In the genomic region with DNA sequence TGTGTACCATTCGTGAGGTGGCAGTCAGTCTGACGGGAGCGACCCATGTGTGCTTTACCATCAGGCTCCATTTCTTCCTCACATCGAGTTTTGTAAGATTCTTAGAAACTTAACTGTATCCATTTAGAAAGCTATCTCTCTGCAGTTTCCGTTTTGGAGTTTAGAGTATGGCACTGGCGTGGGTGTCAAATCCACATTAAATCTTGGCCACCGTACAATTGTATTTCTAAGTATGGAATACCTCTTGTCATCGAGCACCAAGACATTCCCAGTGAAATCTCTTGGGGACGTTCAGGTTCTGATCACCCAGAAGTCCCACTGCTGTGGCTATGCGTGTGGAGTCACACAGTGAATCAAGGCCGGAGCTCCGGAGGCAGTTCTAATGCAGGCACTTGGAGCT, we compare ENCODE assay signal across 25 mouse cellular contexts.
DNase-seq lines count a peak whose midpoint lies in the region; ATAC-seq lines count a peak whose summit lies in the region.
"Had no signal": no experiment of that assay in that cellular context is flagged by ENCODE, and none has a peak within 500 bp of the region (broad histone marks: within the 10 kb centered on the region; RNA-seq: fewer than 3 reads in every experiment).

No protein-coding gene starts in this region.

- no peak overlapping the region for H3K4me3 ChIP-seq in forebrain, embryonic 10.5 days
- no peak overlapping the region for H3K4me3 ChIP-seq in forebrain, embryonic 16.5 days (replicated peaks; ENCODE audit: low read length)
- no peak overlapping the region for H3K4me3 ChIP-seq in heart, embryonic 15.5 days
- H3K4me3 ChIP-seq in lung, embryonic 16.5 days (ENCODE audit: low read length), result no peak overlapping the region
- no peak overlapping the region for H3K4me3 ChIP-seq in forebrain, embryonic 14.5 days (ENCODE audit: low read depth, low read length)
- H3K4me3 ChIP-seq: embryonic facial prominence, embryonic 12.5 days; hindbrain, embryonic 12.5 days; liver, embryonic 12.5 days; myocyte; neural tube, embryonic 13.5 days had no signal

- no peak overlapping the region for H3K9ac ChIP-seq in forebrain, embryonic 16.5 days (replicated peaks; ENCODE audit: low read depth, low read length)
- no peak overlapping the region for H3K9ac ChIP-seq in heart, embryonic 15.5 days
- no peak overlapping the region for H3K9ac ChIP-seq in lung, embryonic 16.5 days (ENCODE audit: low read length)
- H3K9ac ChIP-seq in forebrain, embryonic 14.5 days (ENCODE audit: low read length), result no peak overlapping the region
- H3K9ac ChIP-seq: embryonic facial prominence, embryonic 12.5 days; hindbrain, embryonic 12.5 days; liver, embryonic 12.5 days; liver, postnatal 0 days; neural tube, embryonic 13.5 days had no signal

- ATAC-seq in forebrain, embryonic 16.5 days, result no peak
- ATAC-seq in heart, embryonic 15.5 days (replicated peaks; ENCODE audit: insufficient number of reproducible peaks, insufficient read depth, low FRiP score, low read depth), result no peak
- ATAC-seq in lung, embryonic 16.5 days (ENCODE audit: low read depth), result no peak
- no peak for ATAC-seq in forebrain, embryonic 14.5 days
- ATAC-seq: intestine, embryonic 16.5 days; liver, embryonic 12.5 days; liver, postnatal 0 days had no signal

- no peak overlapping the region for H3K4me2 ChIP-seq in forebrain, embryonic 16.5 days (ENCODE audit: low read length)
- no peak overlapping the region for H3K4me2 ChIP-seq in heart, embryonic 15.5 days
- H3K4me2 ChIP-seq in lung, embryonic 16.5 days (ENCODE audit: low read depth, low read length), result no peak overlapping the region
- H3K4me2 ChIP-seq in forebrain, embryonic 14.5 days (ENCODE audit: low read length), result no peak overlapping the region
- H3K4me2 ChIP-seq: embryonic facial prominence, embryonic 12.5 days; heart, embryonic 11.5 days; hindbrain, embryonic 12.5 days; liver, embryonic 12.5 days; neural tube, embryonic 13.5 days had no signal

- WGBS in forebrain, embryonic 10.5 days, result 92% methylated on average over 12 of the region's 12 CpGs
- WGBS in forebrain, embryonic 16.5 days, result 88% methylated on average over 12 of the region's 12 CpGs
- 77% methylated on average over 12 of the region's 12 CpGs for WGBS in heart, embryonic 15.5 days
- WGBS in lung, embryonic 16.5 days, result 75% methylated on average over 12 of the region's 12 CpGs
- 90% methylated on average over 12 of the region's 12 CpGs for WGBS in forebrain, embryonic 14.5 days

- no peaks in the 10 kb centered on the region for H3K36me3 ChIP-seq in forebrain, embryonic 10.5 days (replicated peaks)
- H3K36me3 ChIP-seq in forebrain, embryonic 16.5 days (ENCODE audit: control insufficient read depth, insufficient read depth), result no peaks in the 10 kb centered on the region
- H3K36me3 ChIP-seq in heart, embryonic 15.5 days, result no peaks in the 10 kb centered on the region
- no peaks in the 10 kb centered on the region for H3K36me3 ChIP-seq in lung, embryonic 16.5 days (ENCODE audit: control insufficient read depth, insufficient read depth, low read length)
- H3K36me3 ChIP-seq in forebrain, embryonic 14.5 days (ENCODE audit: control insufficient read depth, insufficient read depth, low read length), result no peaks in the 10 kb centered on the region
- H3K36me3 ChIP-seq: embryonic facial prominence, embryonic 12.5 days; G1E; hindbrain, embryonic 12.5 days; liver, embryonic 12.5 days; neural tube, embryonic 13.5 days had no signal

- no peaks in the 10 kb centered on the region for H3K27me3 ChIP-seq in forebrain, embryonic 10.5 days (ENCODE audit: poor library complexity, severe bottlenecking)
- no peaks in the 10 kb centered on the region for H3K27me3 ChIP-seq in forebrain, embryonic 16.5 days (replicated peaks; ENCODE audit: control insufficient read depth, insufficient read depth, low read length)
- H3K27me3 ChIP-seq in heart, embryonic 15.5 days, result no peaks in the 10 kb centered on the region
- no peaks in the 10 kb centered on the region for H3K27me3 ChIP-seq in lung, embryonic 16.5 days (ENCODE audit: control insufficient read depth, insufficient read depth, low read depth, low read length)
- no peaks in the 10 kb centered on the region for H3K27me3 ChIP-seq in forebrain, embryonic 14.5 days (replicated peaks; ENCODE audit: control insufficient read depth, insufficient read depth, low read length)
- H3K27me3 ChIP-seq: embryonic facial prominence, embryonic 12.5 days; hindbrain, embryonic 12.5 days; liver, embryonic 12.5 days; neural tube, embryonic 13.5 days had no signal

- DNase-seq in forebrain, embryonic 10.5 days (ENCODE audit: extremely low spot score, low spot score), result no peak
- DNase-seq in heart, adult 18-20 months, result no peak
- no peak for DNase-seq in lung, postnatal 4 days
- DNase-seq in forebrain, embryonic 14.5 days (ENCODE audit: low spot score), result no peak
- DNase-seq: adrenal gland, adult 8-10 months; cerebellum, adult 8-10 months; cerebellum, postnatal 25 days; gastrocnemius, postnatal 25 days; kidney, adult 9 months; layer of hippocampus, postnatal 36 days; left cerebral cortex, postnatal 4 days; liver, postnatal 0 days; thymus, postnatal 4 days had no signal

- no peaks in the 10 kb centered on the region for H3K9me3 ChIP-seq in forebrain, embryonic 10.5 days
- no peaks in the 10 kb centered on the region for H3K9me3 ChIP-seq in forebrain, embryonic 16.5 days (ENCODE audit: control insufficient read depth, low read length)
- no peaks in the 10 kb centered on the region for H3K9me3 ChIP-seq in heart, embryonic 15.5 days (replicated peaks)
- H3K9me3 ChIP-seq in lung, embryonic 16.5 days (ENCODE audit: control insufficient read depth, low read length), result no peaks in the 10 kb centered on the region
- H3K9me3 ChIP-seq in forebrain, embryonic 14.5 days (replicated peaks; ENCODE audit: control insufficient read depth, low read length), result no peaks in the 10 kb centered on the region
- H3K9me3 ChIP-seq: embryonic facial prominence, embryonic 12.5 days; G1E; hindbrain, embryonic 12.5 days; liver, embryonic 12.5 days; neural tube, embryonic 13.5 days had no signal

- 0 out of 2 replicates have a peak overlapping the region, but pooled peaks have one; percentile 13 for H3K27ac ChIP-seq in forebrain, embryonic 10.5 days
- no peak overlapping the region for H3K27ac ChIP-seq in forebrain, embryonic 16.5 days (ENCODE audit: low read length)
- peak overlapping the region; percentile 17; the same call in 1 of the 2 replicates for H3K27ac ChIP-seq in heart, embryonic 15.5 days
- peak overlapping the region; percentile 38; the same call in 1 of the 2 replicates for H3K27ac ChIP-seq in lung, embryonic 16.5 days (ENCODE audit: low read length)
- peak overlapping the region; percentile 2; the same call in 1 of the 2 replicates for H3K27ac ChIP-seq in forebrain, embryonic 14.5 days (ENCODE audit: low read depth, low read length)
- H3K27ac ChIP-seq: embryonic facial prominence, embryonic 12.5 days; hindbrain, embryonic 12.5 days; liver, embryonic 12.5 days; macrophage had no signal

- H3K4me1 ChIP-seq in forebrain, embryonic 10.5 days, result peaks cover 83% of the 10 kb centered on the region
- peaks cover 57% of the 10 kb centered on the region for H3K4me1 ChIP-seq in forebrain, embryonic 16.5 days (replicated peaks; ENCODE audit: control insufficient read depth, insufficient read depth, low read length)
- peaks cover 42% of the 10 kb centered on the region for H3K4me1 ChIP-seq in heart, embryonic 15.5 days (replicated peaks)
- peaks cover 32% of the 10 kb centered on the region for H3K4me1 ChIP-seq in lung, embryonic 16.5 days (replicated peaks; ENCODE audit: control insufficient read depth, insufficient read depth, low read length)
- H3K4me1 ChIP-seq in forebrain, embryonic 14.5 days (ENCODE audit: control insufficient read depth, insufficient read depth, low read length), result peaks cover 34% of the 10 kb centered on the region
